Mouse (Mus musculus): Measurements from ENCODE around the gene Naa20. TPM values are rescaled to one million over a fixed set of nuclear protein-coding genes. Genes with fewer than 3 reads are reported as not detected.

Gene Naa20
- polyA plus RNA-seq, 1 experiment from 2014 or later: 186 TPM

DNA sequence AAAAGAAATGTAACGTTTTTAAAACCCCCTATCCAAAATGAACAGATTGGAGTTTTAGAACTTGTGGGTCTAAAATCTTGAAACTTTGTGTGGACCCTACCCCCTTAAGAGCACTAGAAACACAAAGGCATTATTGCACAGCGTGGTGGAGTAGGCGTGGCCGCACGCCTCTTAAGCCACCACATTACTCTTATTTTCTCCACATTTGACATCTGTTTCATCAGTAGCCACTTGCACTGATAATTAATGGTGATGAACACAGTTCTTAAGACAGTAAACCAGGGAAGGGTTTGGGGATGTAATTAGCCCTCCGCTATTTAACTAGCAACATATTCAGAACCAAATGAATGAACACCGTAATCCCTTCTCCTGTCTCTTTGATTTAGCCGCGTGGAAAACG, 53.9 kb downstream of the Naa20 start:
- Histone ChIP-seq H3K4me1 (ENCODE audit: control insufficient read depth, insufficient read depth, low read length) (no peaks in the 10 kb centered on the region), H3K27me3 (replicated peaks; ENCODE audit: control insufficient read depth, insufficient read depth, low read length) (no peaks in the 10 kb centered on the region; the same call in 1 of the 2 replicates), H3K27ac (replicated peaks; ENCODE audit: low read depth, low read length) (no peak overlapping the region), H3K4me3 (ENCODE audit: low read depth, low read length) (no peak overlapping the region), H3K4me2 (ENCODE audit: low read depth, low read length) (no peak overlapping the region), H3K9ac (ENCODE audit: low read depth, low read length) (no peak overlapping the region), H3K9me3 (ENCODE audit: control insufficient read depth, low read length) (no peaks in the 10 kb centered on the region), H3K36me3 (ENCODE audit: control insufficient read depth, insufficient read depth, low read length) (no peaks in the 10 kb centered on the region)
- 71% methylated on average over 10 of the region's 10 CpGs for WGBS
- no peak for DNase-seq (ENCODE audit: low spot score)
- no peak for ATAC-seq (ENCODE audit: low read depth)

DNA sequence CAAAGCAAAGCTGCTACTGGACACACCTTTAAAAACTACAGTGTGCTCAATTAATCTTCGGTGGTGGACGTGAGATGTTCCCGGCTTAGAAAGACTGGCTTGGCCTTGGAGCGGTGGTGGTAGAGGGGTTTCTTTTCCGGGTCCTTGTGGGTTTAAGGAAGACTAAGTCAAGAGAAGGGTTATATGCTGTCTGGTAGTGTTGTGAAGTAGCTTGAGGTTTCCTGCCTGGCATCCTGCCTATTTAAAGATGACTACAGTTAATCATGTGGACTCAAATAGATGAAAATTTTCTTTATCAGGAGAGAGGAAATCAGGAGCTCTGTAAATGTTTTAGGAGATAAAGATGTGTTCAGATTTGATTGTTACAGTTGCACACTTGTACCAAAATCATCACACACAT, 54.4 kb downstream of the Naa20 start:
- WGBS: 70% methylated on average over 5 of the region's 5 CpGs
- no peaks in the 10 kb centered on the region for H3K4me1 ChIP-seq (ENCODE audit: control insufficient read depth, insufficient read depth, low read length)
- no peaks in the 10 kb centered on the region for H3K36me3 ChIP-seq (ENCODE audit: control insufficient read depth, insufficient read depth, low read length)

DNA sequence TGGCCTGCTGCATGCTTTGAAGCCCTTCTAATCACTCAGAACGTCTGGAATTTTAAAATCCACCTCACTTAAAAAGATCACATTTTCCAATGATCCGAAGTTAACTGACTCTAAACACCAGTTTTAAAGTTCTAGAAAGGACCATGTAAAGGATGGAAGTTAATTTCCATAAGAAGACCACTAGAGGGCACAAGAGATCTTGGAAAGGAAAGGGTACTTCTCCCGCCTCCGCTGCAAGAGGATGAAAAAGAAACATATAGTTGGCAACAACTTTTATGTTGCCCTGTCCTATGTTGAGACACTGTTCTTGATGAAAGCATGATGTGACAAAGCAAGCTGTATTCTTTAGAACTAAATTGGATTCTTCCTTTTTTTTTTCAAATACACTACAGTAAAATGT, 55.6 kb downstream of the Naa20 start:
- Histone ChIP-seq H3K9ac (ENCODE audit: low read depth, low read length) (no peak overlapping the region), H3K27me3 (replicated peaks; ENCODE audit: control insufficient read depth, insufficient read depth, low read length) (no peaks in the 10 kb centered on the region; the same call in 1 of the 2 replicates), H3K9me3 (ENCODE audit: control insufficient read depth, low read length) (no peaks in the 10 kb centered on the region), H3K4me2 (ENCODE audit: low read depth, low read length) (no peak overlapping the region), H3K4me3 (ENCODE audit: low read depth, low read length) (no peak overlapping the region), H3K36me3 (ENCODE audit: control insufficient read depth, insufficient read depth, low read length) (no peaks in the 10 kb centered on the region), H3K4me1 (ENCODE audit: control insufficient read depth, insufficient read depth, low read length) (no peaks in the 10 kb centered on the region), H3K27ac (replicated peaks; ENCODE audit: low read depth, low read length) (no peak overlapping the region)
- DNase-seq (ENCODE audit: low spot score): peak; percentile 81
- peak; percentile 63; the same call in 1 of the 2 replicates for ATAC-seq (ENCODE audit: low read depth)
- WGBS: 11% methylated on average over 4 of the region's 4 CpGs

More for the DNA sequence above, 54.4 kb downstream of the Naa20 start:
- no peak overlapping the region for H3K27ac ChIP-seq (replicated peaks; ENCODE audit: low read depth, low read length)
- DNase-seq (ENCODE audit: low spot score) (no peak), ATAC-seq (ENCODE audit: low read depth) (no peak)
- H3K4me3 ChIP-seq (ENCODE audit: low read depth, low read length): no peak overlapping the region
- no peak overlapping the region for H3K4me2 ChIP-seq (ENCODE audit: low read depth, low read length)
- H3K27me3 ChIP-seq (replicated peaks; ENCODE audit: control insufficient read depth, insufficient read depth, low read length): no peaks in the 10 kb centered on the region; the same call in 1 of the 2 replicates
- no peaks in the 10 kb centered on the region for H3K9me3 ChIP-seq (ENCODE audit: control insufficient read depth, low read length)
- H3K9ac ChIP-seq (ENCODE audit: low read depth, low read length): no peak overlapping the region

DNA sequence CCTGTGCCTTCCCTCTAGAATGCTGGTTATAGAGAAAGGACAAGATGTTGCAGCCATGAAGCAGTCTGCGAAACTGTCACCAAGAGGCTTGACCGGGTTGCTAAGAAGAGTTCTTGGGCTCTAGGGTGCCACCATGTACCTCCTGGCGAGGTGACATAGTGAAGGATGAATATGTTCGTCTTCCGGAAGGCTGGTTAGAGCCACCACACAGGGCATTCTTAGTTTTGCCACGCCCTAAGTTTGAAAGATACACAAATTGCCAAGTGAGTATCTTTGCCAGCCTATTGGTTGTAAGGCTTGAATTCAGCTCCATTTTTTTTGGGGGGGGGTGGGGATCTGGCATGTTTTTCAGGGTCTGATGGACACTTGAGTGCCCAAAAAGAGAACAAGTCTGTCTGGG, 56.2 kb downstream of the Naa20 start:
- ATAC-seq (ENCODE audit: low read depth) (no peak), DNase-seq (ENCODE audit: low spot score) (no peak)
- no peak overlapping the region for H3K4me3 ChIP-seq (ENCODE audit: low read depth, low read length)
- no peak overlapping the region for H3K9ac ChIP-seq (ENCODE audit: low read depth, low read length)
- no peak overlapping the region for H3K27ac ChIP-seq (replicated peaks; ENCODE audit: low read depth, low read length)
- H3K4me2 ChIP-seq (ENCODE audit: low read depth, low read length): no peak overlapping the region
- H3K4me1 ChIP-seq (ENCODE audit: control insufficient read depth, insufficient read depth, low read length): no peaks in the 10 kb centered on the region
- no peaks in the 10 kb centered on the region for H3K9me3 ChIP-seq (ENCODE audit: control insufficient read depth, low read length)
- WGBS: 78% methylated on average over 6 of the region's 6 CpGs
- no peaks in the 10 kb centered on the region for H3K36me3 ChIP-seq (ENCODE audit: control insufficient read depth, insufficient read depth, low read length)
- H3K27me3 ChIP-seq (replicated peaks; ENCODE audit: control insufficient read depth, insufficient read depth, low read length): no peaks in the 10 kb centered on the region

DNA sequence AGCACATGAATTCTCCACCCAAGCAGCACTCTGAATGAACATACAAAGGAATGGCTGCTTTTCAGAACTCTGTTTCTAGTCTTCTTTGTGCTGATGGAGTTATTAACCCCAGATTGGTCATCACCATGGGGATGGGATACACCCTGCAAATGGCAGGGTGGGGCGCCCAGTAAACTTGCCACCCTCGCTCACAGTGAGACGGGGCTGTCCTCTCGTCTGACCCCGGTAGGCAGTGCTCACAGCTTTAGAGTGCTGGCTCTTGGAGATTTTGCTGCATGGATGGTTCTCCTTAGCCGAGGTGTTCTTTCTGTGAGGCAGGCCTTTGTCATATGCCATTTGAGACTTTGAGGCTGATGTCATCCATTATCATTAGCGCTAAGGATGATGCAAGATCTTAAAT, 56.7 kb downstream of the Naa20 start:
- H3K27me3 ChIP-seq (replicated peaks; ENCODE audit: control insufficient read depth, insufficient read depth, low read length): no peaks in the 10 kb centered on the region
- ATAC-seq (ENCODE audit: low read depth): 0 out of 2 replicates have a peak, but pooled peaks have one; percentile 24
- WGBS: 88% methylated on average over 7 of the region's 7 CpGs

DNA sequence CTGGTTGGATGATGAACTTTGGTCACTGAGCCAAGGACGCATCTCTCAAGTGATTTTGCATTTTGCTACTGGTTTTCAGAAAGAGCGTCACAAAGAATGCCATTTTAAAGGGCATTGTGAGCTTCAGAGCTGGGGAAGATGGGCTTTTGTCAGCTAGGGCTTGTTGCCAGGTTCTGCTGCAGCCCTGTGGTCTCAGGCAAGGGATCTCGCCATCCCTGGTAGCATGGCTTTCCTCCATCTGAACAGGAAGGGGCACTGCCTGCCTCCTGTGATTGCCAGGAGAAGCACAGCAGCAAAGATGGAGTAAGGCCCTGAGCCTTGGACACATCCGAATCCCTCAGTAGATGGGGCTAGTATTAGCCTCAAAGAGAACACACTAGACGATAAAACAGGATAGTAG, 60.0 kb downstream of the Naa20 start:
- DNase-seq (ENCODE audit: low spot score) (no peak), ATAC-seq (ENCODE audit: low read depth) (no peak)
- no peak overlapping the region for H3K9ac ChIP-seq (ENCODE audit: low read depth, low read length)
- no peak overlapping the region for H3K27ac ChIP-seq (replicated peaks; ENCODE audit: low read depth, low read length)
- 91% methylated on average over 5 of the region's 5 CpGs for WGBS
- no peak overlapping the region for H3K4me2 ChIP-seq (ENCODE audit: low read depth, low read length)
- H3K36me3 ChIP-seq (ENCODE audit: control insufficient read depth, insufficient read depth, low read length): no peaks in the 10 kb centered on the region
- H3K9me3 ChIP-seq (ENCODE audit: control insufficient read depth, low read length): no peaks in the 10 kb centered on the region
- no peak overlapping the region for H3K4me3 ChIP-seq (ENCODE audit: low read depth, low read length)
- H3K4me1 ChIP-seq (ENCODE audit: control insufficient read depth, insufficient read depth, low read length): no peaks in the 10 kb centered on the region
- H3K27me3 ChIP-seq (replicated peaks; ENCODE audit: control insufficient read depth, insufficient read depth, low read length): no peaks in the 10 kb centered on the region

More for the DNA sequence above, 56.7 kb downstream of the Naa20 start:
- H3K9me3 ChIP-seq (ENCODE audit: control insufficient read depth, low read length): no peaks in the 10 kb centered on the region
- no peaks in the 10 kb centered on the region for H3K4me1 ChIP-seq (ENCODE audit: control insufficient read depth, insufficient read depth, low read length)
- no peaks in the 10 kb centered on the region for H3K36me3 ChIP-seq (ENCODE audit: control insufficient read depth, insufficient read depth, low read length)
- H3K4me2 ChIP-seq (ENCODE audit: low read depth, low read length): no peak overlapping the region
- H3K9ac ChIP-seq (ENCODE audit: low read depth, low read length): no peak overlapping the region
- H3K27ac ChIP-seq (replicated peaks; ENCODE audit: low read depth, low read length): no peak overlapping the region
- no peak for DNase-seq (ENCODE audit: low spot score)
- no peak overlapping the region for H3K4me3 ChIP-seq (ENCODE audit: low read depth, low read length)

Small RNA genes within 50 kb of the gene (microRNA-seq; reads per million reads assigned to microRNA genes)
- not detected for gene Gm25026 (ENCODE audit: borderline number of aligned reads)

Other genes with a start within 250 kb of the Naa20 start
- gene Rin2, start 226.9 kb upstream of the Naa20 start, polyA plus RNA-seq (2014; fragmentation: Nextera tagmentation; extraction: Ambion mirVana): 33.0 and 34.7 TPM in 2 replicates
- 2.0 and 2.7 TPM in 2 replicates for gene Cfap61, start 32.7 kb downstream of the Naa20 start, polyA plus RNA-seq (2014; fragmentation: Nextera tagmentation; extraction: Ambion mirVana)
- 24.1 and 24.7 TPM in 2 replicates for gene Crnkl1, start 32.9 kb downstream of the Naa20 start, polyA plus RNA-seq (2014; fragmentation: Nextera tagmentation; extraction: Ambion mirVana)

All from embryonic facial prominence, embryonic 14.5 days (tissue).